In genomic region chr17:32905239-32905638, GRCm38 (mm10) we compare ENCODE assay signal across 8 mouse cellular contexts. TPM values are rescaled to one million over a fixed set of nuclear protein-coding genes. Genes with fewer than 3 reads are reported as not detected.
DNase-seq lines count a peak whose midpoint lies in the region; ATAC-seq and TF ChIP-seq lines count a peak whose summit lies in the region.

No protein-coding gene starts in this region.

- H3K27me3 ChIP-seq in embryonic facial prominence, embryonic 12.5 days = 0 out of 2 replicates have a peak, but pooled peaks cover 10% of the 10 kb centered on the region
- peaks cover 10% of the 10 kb centered on the region; the same call in 1 of the 2 replicates for H3K27me3 ChIP-seq in hindbrain, embryonic 10.5 days (ENCODE audit: insufficient read depth, poor library complexity, severe bottlenecking)
- no peaks in the 10 kb centered on the region for H3K27me3 ChIP-seq in spleen, adult 2 months (ENCODE audit: control insufficient read depth, insufficient read depth, low read length)

- DNase-seq in frontal cortex, postnatal 10 days (ENCODE audit: low spot score in 2 of 2) = no peak
- DNase-seq in adrenal gland, postnatal 36 days = peak; percentile 72 to 78
- DNase-seq in hindbrain, embryonic 10.5 days (ENCODE audit: low spot score) = peak; percentile 43
- peak; percentile 14 to 22 for DNase-seq in layer of hippocampus, postnatal 14 days (ENCODE audit: low spot score in 2 of 2)
- DNase-seq in spleen, adult 2 months (ENCODE audit: low read depth in 1 of 2, low spot score in 2 of 2) = peak in 1 of 2 experiments; percentile 57

- peak overlapping the region; percentile 39 for H3K4me2 ChIP-seq in embryonic facial prominence, embryonic 12.5 days (replicated peaks)

- WGBS in embryonic facial prominence, embryonic 12.5 days = 14% methylated on average over 19 of the region's 19 CpGs
- 13% methylated on average over 19 of the region's 19 CpGs for WGBS in hindbrain, embryonic 10.5 days
- 22% methylated on average over 19 of the region's 19 CpGs for WGBS in spleen, adult 2 months

- no peak for TF ChIP-seq POLR2A in spleen, adult 2 months (IDR thresholded peaks at IDR 0.05; ENCODE audit: low read depth, low read length)

- H3K9me3 ChIP-seq in embryonic facial prominence, embryonic 12.5 days = no peaks in the 10 kb centered on the region
- H3K9me3 ChIP-seq in hindbrain, embryonic 10.5 days = no peaks in the 10 kb centered on the region

- no peaks in the 10 kb centered on the region for H3K36me3 ChIP-seq in embryonic facial prominence, embryonic 12.5 days
- H3K36me3 ChIP-seq in hindbrain, embryonic 10.5 days = no peaks in the 10 kb centered on the region
- no peaks in the 10 kb centered on the region for H3K36me3 ChIP-seq in spleen, adult 2 months (ENCODE audit: control insufficient read depth, insufficient read depth, low read length)

- no peak overlapping the region for H3K4me3 ChIP-seq in embryonic facial prominence, embryonic 12.5 days
- H3K4me3 ChIP-seq in hindbrain, embryonic 10.5 days = no peak overlapping the region
- H3K4me3 ChIP-seq in spleen, adult 2 months (ENCODE audit: extremely low read depth, insufficient read depth, insufficient read length) = no peak overlapping the region

- peak; percentile 63; the same call in 1 of the 2 replicates for TF ChIP-seq CTCF in spleen, adult 2 months (IDR thresholded peaks at IDR 0.05; ENCODE audit: extremely low read depth, insufficient read depth, insufficient read length, insufficient replicate concordance)

- H3K4me1 ChIP-seq in embryonic facial prominence, embryonic 12.5 days = no peaks in the 10 kb centered on the region
- H3K4me1 ChIP-seq in hindbrain, embryonic 10.5 days (replicated peaks) = 0 out of 2 replicates have a peak, but pooled peaks cover 4% of the 10 kb centered on the region
- no peaks in the 10 kb centered on the region for H3K4me1 ChIP-seq in spleen, adult 2 months (ENCODE audit: control insufficient read depth, insufficient read depth, insufficient read length)

- H3K9ac ChIP-seq in embryonic facial prominence, embryonic 12.5 days = no peak overlapping the region

- ATAC-seq in frontal cortex, adult (ENCODE audit: low TSS enrichment) = peak; percentile 57
- ATAC-seq in embryonic facial prominence, embryonic 12.5 days (ENCODE audit: insufficient number of reproducible peaks, insufficient read depth, low FRiP score, low TSS enrichment) = no peak
- ATAC-seq in megakaryocyte-erythroid progenitor cell, adult 5-6 weeks (replicated peaks; ENCODE audit: low FRiP score, low TSS enrichment, poor library complexity, severe bottlenecking) = peak; percentile 68

- H3K27ac ChIP-seq in embryonic facial prominence, embryonic 12.5 days = no peak overlapping the region
- no peak overlapping the region for H3K27ac ChIP-seq in hindbrain, embryonic 10.5 days
- H3K27ac ChIP-seq in spleen, adult 2 months (ENCODE audit: insufficient read depth, low read length) = no peak overlapping the region

RNA-seq across cellular contexts. Expression of gene Cyp4f14, which starts 11.9 kb away (rescaled TPM):
- total RNA-seq in adrenal gland, postnatal 36 days (2021) = 10 to 100 TPM in 1 of 2 experiments, 1 to 10 TPM in 1; 7.3 to 10.1 TPM
- not detected in 2 replicates for polyA plus RNA-seq in embryonic facial prominence, embryonic 12.5 days (2016; fragmentation: Nextera tagmentation; extraction: Ambion mirVana)
- not detected in 2 replicates for polyA plus RNA-seq in hindbrain, embryonic 10.5 days (2016; fragmentation: Nextera tagmentation; extraction: Ambion mirVana)
- 1 to 10 TPM; 2.6 to 3.8 TPM for total RNA-seq in layer of hippocampus, postnatal 14 days (2021)
- total RNA-seq in megakaryocyte-erythroid progenitor cell, adult 5-6 weeks (2014; fragmentation: Nextera tagmentation) = not detected in 2 replicates
- not detected in 2 replicates for total RNA-seq in megakaryocyte-erythroid progenitor cell, adult 5-6 weeks (2017)
- 0.26 and 0.32 TPM in 2 replicates for polyA plus RNA-seq in spleen, adult 2 months (2012; rRNA removed)

RNA-seq across cellular contexts. Expression of gene Zfp870, which starts 13.8 kb away (rescaled TPM):
- 10 to 100 TPM in 1 of 2 experiments, 1 to 10 TPM in 1; 9.9 to 10.5 TPM for total RNA-seq in adrenal gland, postnatal 36 days (2021)
- polyA plus RNA-seq in embryonic facial prominence, embryonic 12.5 days (2016; fragmentation: Nextera tagmentation; extraction: Ambion mirVana) = 8.9 and 9.0 TPM in 2 replicates
- 6.9 and 7.4 TPM in 2 replicates for polyA plus RNA-seq in hindbrain, embryonic 10.5 days (2016; fragmentation: Nextera tagmentation; extraction: Ambion mirVana)
- 10 to 100 TPM in 1 of 2 experiments, 1 to 10 TPM in 1; 8.9 to 11.1 TPM for total RNA-seq in layer of hippocampus, postnatal 14 days (2021)
- 6.9 and 7.6 TPM in 2 replicates for total RNA-seq in megakaryocyte-erythroid progenitor cell, adult 5-6 weeks (2014; fragmentation: Nextera tagmentation)
- total RNA-seq in megakaryocyte-erythroid progenitor cell, adult 5-6 weeks (2017) = 1.1 and 6.5 TPM in 2 replicates
- 0.53 and 0.62 TPM in 2 replicates for polyA plus RNA-seq in spleen, adult 2 months (2012; rRNA removed)

RNA-seq across cellular contexts. Expression of gene Cyp4f13, which starts 42.0 kb away (rescaled TPM):
- 10 to 100 TPM; 58.3 to 67.2 TPM for total RNA-seq in adrenal gland, postnatal 36 days (2021)
- polyA plus RNA-seq in embryonic facial prominence, embryonic 12.5 days (2016; fragmentation: Nextera tagmentation; extraction: Ambion mirVana) = 8.0 and 8.8 TPM in 2 replicates
- polyA plus RNA-seq in hindbrain, embryonic 10.5 days (2016; fragmentation: Nextera tagmentation; extraction: Ambion mirVana) = 3.5 and 4.3 TPM in 2 replicates
- 10 to 100 TPM; 22.6 to 25.2 TPM for total RNA-seq in layer of hippocampus, postnatal 14 days (2021)
- 14.4 and 19.2 TPM in 2 replicates for total RNA-seq in megakaryocyte-erythroid progenitor cell, adult 5-6 weeks (2014; fragmentation: Nextera tagmentation)
- 2.8 and 5.4 TPM in 2 replicates for total RNA-seq in megakaryocyte-erythroid progenitor cell, adult 5-6 weeks (2017)
- 35.7 and 42.7 TPM in 2 replicates for polyA plus RNA-seq in spleen, adult 2 months (2012; rRNA removed)

Comparison
In these comparisons a context has a peak if more than half of its experiments do, and no peak if none do; other contexts are left out.
1. DNase-seq: peak in adrenal gland, postnatal 36 days (2 of 2), hindbrain, embryonic 10.5 days (single experiment) and layer of hippocampus, postnatal 14 days (2 of 2); none in frontal cortex, postnatal 10 days (0 of 2).